Mouse (Mus musculus) liver (tissue): ENCODE measurements around the gene Atrn.
"Not testable (repeated sequence)": the region's sequence is repeated elsewhere in the genome, so short reads cannot be mapped to it uniquely, and the experiment has no call there.

Experiments
- DNase-seq: peaks from one replicate; pipeline ENCODE4 v3.0.0-alpha.2; 2020; ENCODE audit warnings: mixed read lengths

Gene Atrn

GRCm38 (mm10) chr2:130961851-130962250, 55.6 kb downstream of the Atrn start:
- DNase-seq = peak; percentile 50

GRCm38 (mm10) chr2:130965042-130965441, 58.7 kb downstream of the Atrn start:
- DNase-seq = no peak

DNA sequence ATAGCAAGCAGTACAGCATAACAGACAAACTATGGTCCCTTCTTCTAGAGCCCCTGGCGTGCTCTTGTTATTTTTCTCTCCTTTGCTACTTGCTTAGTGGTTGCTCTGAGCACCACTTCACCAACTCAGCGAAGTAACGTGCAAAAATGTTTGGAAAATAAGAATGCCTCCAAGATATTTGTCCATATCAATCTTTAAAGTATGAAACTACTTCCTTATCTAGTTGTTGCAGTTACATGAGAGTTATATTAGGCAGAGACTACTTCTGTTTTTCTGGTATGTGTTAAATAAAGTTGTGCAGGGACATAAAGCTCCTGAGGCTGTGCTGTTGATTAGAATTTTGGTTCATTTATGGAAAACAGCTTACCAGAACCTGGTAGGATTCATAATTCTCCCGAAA, 64.7 kb downstream of the Atrn start:
- no peak for DNase-seq

- DNase-seq = no peak
These were observed 66.1 kb downstream of the Atrn start for GRCm38 (mm10) chr2:130972386-130972785.

- DNase-seq = peak; percentile 71
These were observed 68.6 kb downstream of the Atrn start for GRCm38 (mm10) chr2:130974928-130975327.

GRCm38 (mm10) chr2:130977589-130977988, 71.3 kb downstream of the Atrn start:
- peak; percentile 76 for DNase-seq

DNA sequence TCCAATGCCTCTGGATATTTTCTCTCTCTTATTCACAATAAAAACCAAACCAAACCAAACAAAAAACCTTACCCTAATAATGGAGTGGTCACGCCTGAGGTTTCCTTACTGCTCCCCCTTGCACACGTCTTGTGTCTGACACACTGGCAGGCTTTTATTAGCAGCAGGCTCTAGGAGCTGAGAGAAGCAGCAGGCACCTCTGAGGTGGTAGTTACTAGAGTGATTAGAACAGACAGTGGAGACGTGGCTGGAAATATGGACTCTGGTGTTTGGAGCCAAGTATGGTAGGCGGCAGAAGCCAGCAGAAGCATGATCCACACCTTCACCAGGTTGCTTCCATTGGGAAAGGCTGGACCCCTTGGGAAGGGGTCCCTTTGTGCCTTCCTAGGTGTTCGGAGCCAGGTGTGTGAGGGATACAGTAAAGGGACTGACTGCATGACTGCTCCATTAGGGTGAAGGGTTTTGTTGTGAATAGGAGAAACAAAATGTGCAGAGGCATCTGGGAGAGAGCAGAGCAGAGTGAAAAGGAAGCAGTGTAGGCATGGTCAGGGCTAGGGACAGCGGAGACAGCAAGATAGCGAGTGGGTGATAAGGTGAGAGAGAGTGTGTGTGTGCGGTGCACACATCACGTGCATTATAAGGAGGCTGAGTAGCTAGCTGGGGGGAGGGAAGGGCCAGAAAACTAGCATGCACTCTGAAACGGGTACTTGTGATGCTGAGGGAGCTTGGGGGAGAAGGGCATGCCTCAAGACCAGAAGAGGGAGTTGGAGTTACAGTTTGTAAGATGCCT, 72.0 kb downstream of the Atrn start:
- DNase-seq = peak; percentile 62

GRCm38 (mm10) chr2:130979138-130979537, 72.8 kb downstream of the Atrn start:
- DNase-seq = no peak

DNA sequence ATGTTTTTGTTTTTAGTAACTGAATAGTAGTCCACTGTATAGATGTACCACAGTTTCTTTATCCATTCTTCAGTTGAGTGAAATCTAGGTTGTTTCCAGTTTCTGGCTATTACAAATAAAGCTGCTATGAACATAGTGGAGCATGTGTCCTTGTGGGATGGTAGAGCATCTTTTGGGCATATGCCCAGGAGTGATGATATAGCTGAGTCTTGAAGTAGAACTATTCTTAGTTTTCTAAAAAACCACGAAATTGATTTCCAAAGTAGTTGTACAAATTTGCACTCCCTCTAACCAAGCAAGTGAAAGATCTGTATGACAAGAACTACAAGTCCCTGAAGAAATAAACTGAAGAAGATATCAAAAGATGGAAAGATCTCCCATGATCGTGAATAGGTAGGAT, 86.5 kb downstream of the Atrn start:
- no peak for DNase-seq

DNA sequence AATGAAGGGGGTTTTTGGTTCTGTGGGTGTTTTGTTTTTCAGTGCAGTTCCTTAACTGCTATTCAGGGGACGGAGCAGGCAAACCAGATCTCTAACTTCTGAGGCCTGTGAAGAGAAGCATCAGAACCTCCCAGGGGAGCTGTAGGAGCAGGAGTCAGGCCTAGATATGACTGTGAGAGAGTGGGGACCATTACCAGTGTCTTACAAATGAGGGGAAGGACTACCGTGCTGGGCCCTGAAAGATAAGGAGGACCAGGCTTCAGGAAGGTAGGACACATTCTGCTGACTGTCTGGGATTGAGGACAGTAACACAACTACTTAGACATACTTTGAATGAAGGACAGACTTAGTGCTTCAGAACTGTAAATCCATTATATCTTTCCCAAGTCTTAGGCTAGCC, 102.8 kb downstream of the Atrn start:
- no peak for DNase-seq

GRCm38 (mm10) chr2:131010566-131010965, 104.3 kb downstream of the Atrn start:
- DNase-seq = no peak

DNA sequence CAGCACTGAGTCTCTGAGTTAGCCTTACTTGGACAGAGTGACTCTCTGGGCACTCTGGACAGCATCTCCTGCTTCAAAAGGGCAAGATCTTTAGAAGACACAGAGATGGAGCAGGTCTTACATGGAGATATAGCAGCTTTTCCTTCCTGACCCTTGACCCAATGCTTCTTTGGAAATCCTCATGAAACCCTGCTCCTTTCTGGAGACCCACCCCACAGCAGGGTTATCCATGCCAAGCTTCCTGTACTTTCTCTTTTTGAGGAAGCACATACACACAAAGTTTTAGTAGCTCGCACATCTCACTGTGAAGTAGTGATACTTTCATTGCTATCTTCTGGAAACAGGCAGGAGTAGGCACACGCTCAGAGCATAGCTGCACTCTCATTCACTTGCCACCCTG, 118.9 kb downstream of the Atrn start:
- DNase-seq = no peak

- no peak for DNase-seq
These were observed 120.6 kb downstream of the Atrn start for GRCm38 (mm10) chr2:131026941-131027340.

DNA sequence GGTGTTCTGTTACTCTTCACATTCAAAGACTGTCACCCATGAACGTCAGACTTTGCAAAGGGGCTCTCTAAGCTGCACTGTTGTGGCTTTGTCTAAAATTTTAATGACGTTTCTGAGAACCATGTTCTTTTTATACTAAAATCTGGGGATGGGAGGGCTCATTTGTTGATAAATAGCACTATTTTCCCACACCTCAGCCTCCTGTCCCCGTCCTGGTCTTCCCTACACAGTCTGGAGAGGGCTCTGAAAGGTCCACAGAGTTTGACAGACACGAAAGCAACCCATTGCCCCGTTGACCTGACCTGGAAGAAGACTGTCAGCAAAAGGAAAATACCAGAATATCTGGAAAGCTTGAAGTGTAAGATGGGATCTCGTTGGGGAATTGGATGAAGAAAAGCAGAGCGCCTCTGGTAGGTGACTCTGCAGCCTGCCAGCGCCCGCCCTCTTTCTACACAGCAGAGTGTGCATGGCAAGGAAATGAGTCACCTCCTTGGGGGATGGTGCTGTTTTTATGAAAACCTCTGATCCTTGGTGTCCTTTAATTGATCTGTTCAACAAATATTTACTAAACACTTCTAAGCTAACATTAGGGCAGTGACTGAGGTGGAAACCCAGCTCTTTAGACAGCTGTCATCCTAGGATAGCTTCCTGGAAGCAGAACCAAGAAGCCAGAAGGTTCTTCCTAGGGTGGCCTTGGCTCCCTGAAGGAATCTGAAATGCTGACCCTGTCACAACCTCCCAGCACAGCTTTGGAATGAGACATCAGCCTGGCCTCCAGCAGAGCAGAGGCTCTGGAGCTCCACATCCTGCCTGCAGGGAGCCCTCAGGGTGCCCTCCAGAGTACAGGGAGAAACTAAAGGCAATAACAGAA, 123.0 kb downstream of the Atrn start:
- no peak for DNase-seq

- DNase-seq = no peak
These were observed 124.3 kb downstream of the Atrn start for GRCm38 (mm10) chr2:131030561-131030960.

DNA sequence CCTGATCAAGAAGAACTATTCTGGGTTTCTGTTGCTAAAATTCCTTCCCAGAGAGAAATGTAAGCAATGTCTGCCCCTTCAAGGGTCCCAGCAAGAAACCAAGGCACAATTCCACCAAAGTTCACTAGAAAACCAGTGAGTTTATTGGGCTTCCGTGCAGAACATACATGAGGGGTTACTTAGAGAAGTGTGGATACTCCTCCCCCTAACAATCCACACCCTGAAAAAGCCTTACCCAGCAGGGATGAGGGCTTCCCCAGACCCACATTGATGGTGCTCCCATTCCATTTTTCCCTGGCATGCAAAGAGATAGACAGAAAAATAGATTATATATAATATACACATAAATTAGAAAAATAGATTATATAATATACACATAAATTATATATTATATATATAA, 124.7 kb downstream of the Atrn start:
- no peak for DNase-seq

- DNase-seq = not testable (repeated sequence)
These were observed 125.1 kb downstream of the Atrn start for GRCm38 (mm10) chr2:131031406-131031805.

- no peak for DNase-seq
These were observed 130.0 kb downstream of the Atrn start for GRCm38 (mm10) chr2:131036343-131036742.

DNA sequence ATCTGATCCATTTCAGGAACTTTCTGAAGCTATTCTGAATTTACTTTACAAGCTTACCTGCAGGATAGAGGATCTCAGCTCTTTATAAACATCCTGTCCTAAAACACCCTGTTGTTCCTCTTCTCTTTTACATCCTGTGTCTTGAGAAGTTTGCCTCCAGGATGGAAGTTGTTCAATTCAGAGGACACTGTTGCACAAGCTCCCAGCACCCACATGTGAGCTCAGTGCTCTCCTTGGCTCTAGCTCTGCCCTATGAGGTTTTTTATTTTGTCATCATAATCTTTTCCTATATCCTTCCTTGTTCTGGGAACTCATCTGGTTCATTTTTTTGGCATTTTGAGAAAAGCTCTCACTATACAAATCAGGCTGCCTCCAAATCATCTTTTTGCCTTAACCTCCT, 130.5 kb downstream of the Atrn start:
- no peak for DNase-seq

DNA sequence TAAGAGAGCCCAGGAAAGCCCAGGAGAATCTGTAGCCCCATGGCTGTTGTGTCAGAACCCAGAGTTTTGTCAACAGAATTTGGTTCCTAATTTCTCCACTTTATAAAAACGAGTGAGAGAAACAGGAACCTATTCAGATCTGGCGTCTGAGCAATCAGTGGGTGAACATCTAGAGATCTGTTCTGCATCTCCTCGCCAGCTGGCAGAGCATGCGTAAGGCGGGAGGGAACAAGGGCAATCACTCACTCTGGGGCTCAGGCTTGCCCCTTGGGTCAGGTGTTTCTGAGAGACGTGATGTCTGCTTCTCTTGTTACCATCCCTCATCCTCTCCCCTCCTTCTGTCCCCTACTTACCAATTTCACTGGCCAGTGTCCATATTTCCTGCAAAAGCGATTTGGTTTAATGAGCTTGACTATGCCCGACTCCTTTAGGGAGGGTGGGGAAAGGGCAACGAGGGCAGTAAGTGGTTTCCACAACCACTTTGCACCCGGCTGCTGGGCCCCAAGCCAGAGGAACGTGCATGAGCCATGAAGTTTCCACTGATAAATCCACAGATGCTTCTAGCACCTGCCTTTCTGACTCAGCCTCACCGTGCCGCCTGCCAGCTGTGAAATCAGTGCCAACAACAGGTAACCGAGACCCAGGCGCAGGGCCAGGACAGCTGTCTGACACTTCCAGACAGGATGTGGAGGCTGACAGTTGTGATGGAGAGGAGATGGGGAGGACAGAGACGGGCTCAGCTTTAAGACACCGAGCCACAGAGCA, 131.1 kb downstream of the Atrn start:
- DNase-seq = no peak

- DNase-seq = no peak
These were observed 131.9 kb downstream of the Atrn start for GRCm38 (mm10) chr2:131038197-131038596.

GRCm38 (mm10) chr2:131038675-131039074, 132.4 kb downstream of the Atrn start:
- no peak for DNase-seq
